Mouse (Mus musculus) forebrain, embryonic 15.5 days (tissue): ENCODE data around the gene Fbxl13. TPM values are rescaled to one million over a fixed set of nuclear protein-coding genes. Genes with fewer than 3 reads are reported as not detected.

Experiments used
- ATAC-seq: fragments of 200-750 bp; cut with Nextera tagmentation; replicated peaks from 2 replicates; pipeline ENCODE4 v1.8.0; 2017; ENCODE audit warnings: mild to moderate bottlenecking, moderate TSS enrichment, moderate library complexity
- H3K27ac ChIP-seq: fragments of 300-500 bp; sonication (generic); replicated peaks from 2 replicates; pipeline ENCODE4 v1.5.1; 2015; ENCODE audit warnings: mild to moderate bottlenecking, inconsistent platforms
- H3K27me3 ChIP-seq: fragments of 300-500 bp; sonication (generic); 2 replicates; pipeline ENCODE4 v1.6.1; 2015; ENCODE audit warnings: inconsistent platforms
- H3K36me3 ChIP-seq: fragments of 300-500 bp; sonication (generic); 2 replicates; pipeline ENCODE4 v1.6.1; 2015; ENCODE audit warnings: mild to moderate bottlenecking, inconsistent platforms
- H3K4me1 ChIP-seq: fragments of 300-500 bp; sonication (generic); 2 replicates; pipeline ENCODE4 v1.6.1; 2015; ENCODE audit warnings: inconsistent platforms
- H3K4me2 ChIP-seq: fragments of 300-500 bp; sonication (generic); replicated peaks from 2 replicates; pipeline ENCODE4 v1.6.1; 2015; ENCODE audit warnings: mild to moderate bottlenecking, inconsistent platforms
- H3K4me3 ChIP-seq: fragments of 300-500 bp; sonication (generic); 2 replicates; pipeline ENCODE4 v1.5.1; 2015; ENCODE audit warnings: mild to moderate bottlenecking, inconsistent platforms
- H3K9ac ChIP-seq: fragments of 300-500 bp; sonication (generic); replicated peaks from 2 replicates; pipeline ENCODE4 v1.6.1; 2015; ENCODE audit warnings: mild to moderate bottlenecking, inconsistent platforms
- H3K9me3 ChIP-seq: fragments of 300-500 bp; sonication (generic); 2 replicates; pipeline ENCODE4 v1.6.1; 2016; ENCODE audit warnings: inconsistent platforms
- WGBS: fragments of 180-500 bp; shearing (Covaris S2); methylation state at CpG from one replicate; pipeline ENCODE4 v1.1.7; 2015; ENCODE audit warnings: mixed read lengths; 5-methylcytosine and 5-hydroxymethylcytosine counted together
- polyA plus RNA-seq: library from polyadenylated mRNA; unstranded; fragments of >200 nt; fragmentation: Nextera tagmentation; extraction: Ambion mirVana; gene quantifications from 2 replicates; pipeline ENCODE4 v1.2.1, GENCODE M21; 2015

Fbxl13 gene
- polyA plus RNA-seq, 1 experiment from 2014 or later = 0.34 TPM

DNA sequence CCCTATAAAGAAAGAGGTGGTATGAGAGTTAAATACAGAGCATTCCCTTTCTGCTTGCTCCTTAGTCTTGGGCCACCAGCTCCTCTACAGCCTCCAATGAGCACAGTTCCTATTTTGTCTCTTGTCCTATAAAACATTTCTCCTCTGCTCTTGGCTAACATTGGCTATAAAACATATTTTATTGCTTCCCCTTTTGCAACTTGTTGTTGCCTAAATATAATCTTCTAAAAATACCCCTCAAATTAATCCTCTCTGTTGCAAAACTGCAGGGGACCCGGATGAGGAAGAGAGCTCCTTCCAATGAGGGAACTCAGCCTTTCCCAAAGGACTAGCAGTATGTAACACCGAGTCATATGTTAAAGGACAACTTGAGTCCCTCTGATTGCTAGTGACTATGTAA lies 81.5 kb downstream of the Fbxl13 start:
- WGBS = 83% methylated on average over 2 of the region's 2 CpGs
- Histone ChIP-seq H3K4me2 (no peak overlapping the region), H3K27me3 (no peaks in the 10 kb centered on the region), H3K36me3 (no peaks in the 10 kb centered on the region), H3K27ac (no peak overlapping the region), H3K4me1 (no peaks in the 10 kb centered on the region), H3K9ac (no peak overlapping the region), H3K4me3 (no peak overlapping the region), H3K9me3 (no peaks in the 10 kb centered on the region)
- ATAC-seq = no peak

DNA sequence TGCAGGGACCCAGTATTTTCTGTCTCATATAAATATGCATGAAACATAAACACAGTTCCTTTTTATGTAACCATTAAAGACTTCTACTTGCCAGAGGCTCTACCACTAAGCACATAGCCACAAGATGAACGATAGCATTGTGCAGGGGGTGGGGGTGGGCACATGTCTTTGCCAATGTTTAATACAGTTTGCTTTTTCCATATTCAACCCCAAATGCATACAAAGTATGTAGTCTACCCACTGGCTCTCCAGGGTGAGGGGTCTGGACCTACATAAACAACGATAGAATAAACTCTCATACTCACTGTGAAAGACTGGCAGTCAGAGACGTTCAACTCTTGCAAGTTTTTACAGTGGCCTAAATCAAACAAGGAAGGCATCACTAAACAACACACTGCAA lies 88.9 kb downstream of the Fbxl13 start:
- H3K36me3 ChIP-seq = no peaks in the 10 kb centered on the region
- H3K9me3 ChIP-seq = no peaks in the 10 kb centered on the region
- H3K9ac ChIP-seq = no peak overlapping the region
- ATAC-seq = no peak
- no peaks in the 10 kb centered on the region for H3K4me1 ChIP-seq
- no peaks in the 10 kb centered on the region for H3K27me3 ChIP-seq
- 83% methylated on average over 3 of the region's 3 CpGs for WGBS
- no peak overlapping the region for H3K4me3 ChIP-seq
- H3K27ac ChIP-seq = no peak overlapping the region
- no peak overlapping the region for H3K4me2 ChIP-seq

DNA sequence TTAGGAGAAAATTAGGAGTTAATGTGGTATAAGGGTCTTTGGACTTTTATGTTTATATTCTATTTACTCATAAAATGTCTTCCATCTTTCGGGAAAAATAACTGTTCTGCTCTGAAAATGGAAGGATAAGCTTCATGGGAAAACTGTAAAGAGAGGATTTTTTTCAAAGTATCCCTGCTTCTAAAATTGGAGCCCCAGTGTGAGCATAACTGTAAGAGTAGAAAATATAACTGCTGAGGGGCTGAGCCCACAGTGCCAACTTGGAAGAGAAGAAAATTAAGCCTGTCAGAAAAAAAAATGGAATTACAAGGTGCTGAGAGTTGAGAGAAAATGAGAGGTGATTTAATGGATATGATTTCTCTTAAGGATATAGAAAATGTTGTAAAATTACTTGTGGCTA lies 90.7 kb downstream of the Fbxl13 start:
- WGBS = 78% methylated on average over 1 of the region's 1 CpGs
- Histone ChIP-seq H3K4me2 (no peak overlapping the region), H3K27me3 (no peaks in the 10 kb centered on the region), H3K4me1 (no peaks in the 10 kb centered on the region), H3K9ac (no peak overlapping the region), H3K4me3 (no peak overlapping the region), H3K9me3 (no peaks in the 10 kb centered on the region), H3K27ac (no peak overlapping the region), H3K36me3 (no peaks in the 10 kb centered on the region)
- ATAC-seq = no peak

GRCm38 (mm10) chr5:21553685-21554084 lies 91.7 kb downstream of the Fbxl13 start:
- 89% methylated on average over 4 of the region's 4 CpGs for WGBS
- no peak overlapping the region for H3K4me3 ChIP-seq
- no peaks in the 10 kb centered on the region for H3K36me3 ChIP-seq

DNA sequence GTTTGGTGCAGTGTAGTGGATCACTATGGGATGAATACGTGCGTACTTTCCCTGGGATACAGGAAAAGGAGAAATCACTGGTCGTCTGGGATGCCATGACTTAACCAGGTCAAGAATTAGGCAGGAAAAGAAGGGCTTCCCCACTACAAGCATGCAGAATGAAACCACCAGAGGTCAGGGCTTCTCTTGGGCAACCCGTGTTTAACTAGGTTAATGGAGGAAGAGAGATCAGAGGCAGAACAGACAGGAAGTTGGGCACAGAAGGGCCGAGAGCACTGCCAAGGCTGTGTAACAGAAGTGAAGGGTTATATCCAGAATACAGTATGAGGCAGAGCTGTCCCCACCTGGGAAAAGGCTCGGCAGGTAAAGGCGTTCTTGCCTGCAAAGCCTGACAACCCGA lies 98.4 kb downstream of the Fbxl13 start:
- Histone ChIP-seq H3K36me3 (no peaks in the 10 kb centered on the region), H3K4me1 (no peaks in the 10 kb centered on the region), H3K27ac (no peak overlapping the region), H3K27me3 (no peaks in the 10 kb centered on the region), H3K4me3 (no peak overlapping the region), H3K4me2 (no peak overlapping the region), H3K9ac (no peak overlapping the region), H3K9me3 (no peaks in the 10 kb centered on the region)
- ATAC-seq = no peak
- 91% methylated on average over 8 of the region's 8 CpGs for WGBS

More at GRCm38 (mm10) chr5:21553685-21554084, 91.7 kb downstream of the Fbxl13 start:
- H3K4me1 ChIP-seq = no peaks in the 10 kb centered on the region
- H3K9me3 ChIP-seq = no peaks in the 10 kb centered on the region
- no peak overlapping the region for H3K4me2 ChIP-seq
- no peak for ATAC-seq
- no peak overlapping the region for H3K27ac ChIP-seq
- no peaks in the 10 kb centered on the region for H3K27me3 ChIP-seq
- H3K9ac ChIP-seq = no peak overlapping the region

DNA sequence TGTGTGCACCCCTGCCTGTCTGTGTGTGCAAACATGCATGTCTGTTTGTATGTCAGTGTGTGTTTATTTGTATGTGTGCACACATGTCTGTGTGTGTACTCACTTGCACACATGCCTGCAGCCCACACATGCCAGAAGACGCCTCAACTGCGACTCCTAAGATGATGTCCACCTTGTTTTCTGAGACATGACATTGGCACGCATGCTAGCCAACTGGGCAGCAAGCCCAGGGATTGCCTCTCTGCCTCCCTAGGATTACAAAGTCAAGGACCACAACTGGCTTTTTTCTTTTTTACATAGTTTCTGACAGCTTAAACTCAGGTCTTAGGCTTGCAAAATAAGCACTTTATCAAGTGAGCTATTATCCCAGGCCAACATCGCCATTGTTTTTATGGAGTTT lies 99.6 kb downstream of the Fbxl13 start:
- Histone ChIP-seq H3K9ac (no peak overlapping the region), H3K4me3 (no peak overlapping the region), H3K36me3 (no peaks in the 10 kb centered on the region), H3K9me3 (no peaks in the 10 kb centered on the region), H3K4me2 (no peak overlapping the region), H3K4me1 (no peaks in the 10 kb centered on the region), H3K27ac (no peak overlapping the region), H3K27me3 (no peaks in the 10 kb centered on the region)
- 81% methylated on average over 4 of the region's 4 CpGs for WGBS
- ATAC-seq = no peak

DNA sequence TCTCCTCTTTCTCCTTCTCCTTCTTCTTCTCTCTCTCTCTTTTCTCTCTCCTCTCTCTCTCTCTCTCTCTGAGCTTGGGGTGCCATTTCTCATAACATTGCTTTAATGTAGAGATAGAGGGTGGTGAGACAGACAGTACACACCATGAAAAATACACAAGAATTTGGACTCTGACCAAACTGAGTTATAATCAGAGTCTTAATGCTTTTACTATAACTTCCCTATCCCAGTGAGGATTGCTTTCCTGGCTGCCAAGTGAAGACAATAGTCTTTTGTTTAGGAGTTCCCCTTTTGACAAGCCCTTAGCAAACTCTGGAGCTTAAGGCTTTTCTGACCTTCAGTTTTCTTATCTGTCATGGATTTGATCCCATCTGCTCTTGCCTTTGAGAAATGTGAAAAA lies 100.2 kb downstream of the Fbxl13 start:
- Histone ChIP-seq H3K4me1 (no peaks in the 10 kb centered on the region), H3K27me3 (no peaks in the 10 kb centered on the region), H3K9ac (no peak overlapping the region), H3K4me3 (no peak overlapping the region), H3K36me3 (no peaks in the 10 kb centered on the region), H3K27ac (no peak overlapping the region), H3K9me3 (no peaks in the 10 kb centered on the region), H3K4me2 (no peak overlapping the region)
- ATAC-seq = no peak

DNA sequence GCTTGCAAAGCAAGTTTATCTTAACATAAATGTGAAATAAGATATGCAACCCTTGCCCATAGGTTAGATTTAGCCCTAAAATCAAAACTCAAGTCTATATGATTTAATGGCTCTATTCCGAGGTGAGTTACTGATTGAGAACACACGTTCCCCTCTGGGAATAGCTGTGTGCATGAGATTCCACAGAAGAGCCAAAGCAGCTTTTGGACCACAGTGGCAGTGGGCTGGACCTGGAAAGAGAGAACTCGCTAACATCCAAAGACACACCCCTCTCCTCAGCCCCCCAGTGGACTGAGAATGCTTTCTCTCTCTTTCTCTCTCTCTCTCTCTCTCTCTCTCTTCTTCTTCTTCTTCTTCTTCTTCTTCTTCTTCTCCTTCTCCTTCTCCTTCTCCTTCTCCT lies 100.6 kb downstream of the Fbxl13 start:
- H3K36me3 ChIP-seq = no peaks in the 10 kb centered on the region
- 74% methylated on average over 3 of the region's 3 CpGs for WGBS
- no peak overlapping the region for H3K4me2 ChIP-seq
- H3K4me1 ChIP-seq = no peaks in the 10 kb centered on the region
- H3K4me3 ChIP-seq = no peak overlapping the region
- H3K27ac ChIP-seq = no peak overlapping the region
- no peaks in the 10 kb centered on the region for H3K9me3 ChIP-seq
- no peak overlapping the region for H3K9ac ChIP-seq
- H3K27me3 ChIP-seq = no peaks in the 10 kb centered on the region
- ATAC-seq = no peak

GRCm38 (mm10) chr5:21543409-21544201 lies 101.8 kb downstream of the Fbxl13 start, which contains the start of gene Lrrc17:
Gene Lrrc17 (plus strand): TSS chr5:21543559.
- Histone ChIP-seq H3K4me3 (no peak within 1 kb of the TSS), H3K27ac (0 out of 2 replicates have a peak within 1 kb of the TSS, but pooled peaks have one; percentile 5), H3K9ac (no peak within 1 kb of the TSS), H3K36me3 (no peaks in the 10 kb centered on the region), H3K27me3 (no peaks in the 10 kb centered on the region), H3K4me1 (no peaks in the 10 kb centered on the region), H3K9me3 (no peaks in the 10 kb centered on the region), H3K4me2 (no peak within 1 kb of the TSS)
- 68% methylated on average over 17 of the region's 17 CpGs for WGBS
- peak; percentile 35; the same call in 1 of the 2 replicates for ATAC-seq

- no peaks in the 10 kb centered on the region for H3K4me1 ChIP-seq
- no peak overlapping the region for H3K27ac ChIP-seq
- H3K36me3 ChIP-seq = no peaks in the 10 kb centered on the region
- H3K27me3 ChIP-seq = no peaks in the 10 kb centered on the region
- no peak for ATAC-seq
- no peak overlapping the region for H3K4me2 ChIP-seq
- no peak overlapping the region for H3K9ac ChIP-seq
- no peaks in the 10 kb centered on the region for H3K9me3 ChIP-seq
- no peak overlapping the region for H3K4me3 ChIP-seq
- WGBS = 89% methylated on average over 4 of the region's 4 CpGs
Observed at GRCm38 (mm10) chr5:21542226-21542625, 103.2 kb downstream of the Fbxl13 start.

GRCm38 (mm10) chr5:21532921-21533320 lies 112.5 kb downstream of the Fbxl13 start:
- no peak overlapping the region for H3K9ac ChIP-seq
- H3K4me1 ChIP-seq = no peaks in the 10 kb centered on the region
- no peak overlapping the region for H3K4me2 ChIP-seq
- no peaks in the 10 kb centered on the region for H3K36me3 ChIP-seq
- H3K27me3 ChIP-seq = no peaks in the 10 kb centered on the region
- H3K27ac ChIP-seq = no peak overlapping the region
- no peak overlapping the region for H3K4me3 ChIP-seq
- 89% methylated on average over 5 of the region's 5 CpGs for WGBS
- H3K9me3 ChIP-seq = no peaks in the 10 kb centered on the region
- no peak for ATAC-seq

DNA sequence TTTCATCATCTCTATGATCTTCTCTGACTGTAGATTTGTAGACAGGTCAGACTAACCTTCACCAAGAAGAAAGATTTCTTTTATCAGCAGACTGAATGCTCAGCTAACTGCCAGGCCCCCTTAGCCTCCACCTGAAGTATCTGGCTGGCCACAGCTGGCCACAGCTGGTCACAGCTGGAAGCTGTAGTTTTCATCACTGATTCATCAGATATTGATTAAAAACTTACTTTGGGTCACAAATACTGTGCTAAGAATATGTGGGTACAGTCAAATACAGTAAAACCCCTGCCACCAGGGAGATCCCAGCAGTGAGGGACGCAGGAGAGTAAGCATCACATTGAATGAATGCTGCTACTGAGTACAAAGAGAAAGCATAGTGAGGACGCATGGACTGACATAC lies 113.3 kb downstream of the Fbxl13 start:
- H3K27me3 ChIP-seq = no peaks in the 10 kb centered on the region
- no peak overlapping the region for H3K9ac ChIP-seq
- no peaks in the 10 kb centered on the region for H3K36me3 ChIP-seq
- no peak overlapping the region for H3K4me2 ChIP-seq
- no peaks in the 10 kb centered on the region for H3K9me3 ChIP-seq
- 92% methylated on average over 2 of the region's 2 CpGs for WGBS
- H3K27ac ChIP-seq = no peak overlapping the region
- no peaks in the 10 kb centered on the region for H3K4me1 ChIP-seq
- no peak overlapping the region for H3K4me3 ChIP-seq
- ATAC-seq = no peak
